Mouse (Mus musculus) cerebellum, adult 2 months (tissue): Measurements from ENCODE around the gene Chp2.

Source experiments
- CTCF ChIP-seq: fragments of 200-500 bp; IDR thresholded peaks from 2 replicates; pipeline ENCODE4 v1.5.1; 2011; ENCODE audit warnings: low read depth, mild to moderate bottlenecking, control low read depth, low read length, moderate library complexity, borderline replicate concordance; ENCODE audit not compliant: insufficient read depth
- POLR2A ChIP-seq: fragments of 200-500 bp; IDR thresholded peaks from 2 replicates; pipeline ENCODE4 v1.6.1; 2011; ENCODE audit warnings: low read length, control low read depth, borderline replicate concordance; ENCODE audit not compliant: insufficient read depth

DNA sequence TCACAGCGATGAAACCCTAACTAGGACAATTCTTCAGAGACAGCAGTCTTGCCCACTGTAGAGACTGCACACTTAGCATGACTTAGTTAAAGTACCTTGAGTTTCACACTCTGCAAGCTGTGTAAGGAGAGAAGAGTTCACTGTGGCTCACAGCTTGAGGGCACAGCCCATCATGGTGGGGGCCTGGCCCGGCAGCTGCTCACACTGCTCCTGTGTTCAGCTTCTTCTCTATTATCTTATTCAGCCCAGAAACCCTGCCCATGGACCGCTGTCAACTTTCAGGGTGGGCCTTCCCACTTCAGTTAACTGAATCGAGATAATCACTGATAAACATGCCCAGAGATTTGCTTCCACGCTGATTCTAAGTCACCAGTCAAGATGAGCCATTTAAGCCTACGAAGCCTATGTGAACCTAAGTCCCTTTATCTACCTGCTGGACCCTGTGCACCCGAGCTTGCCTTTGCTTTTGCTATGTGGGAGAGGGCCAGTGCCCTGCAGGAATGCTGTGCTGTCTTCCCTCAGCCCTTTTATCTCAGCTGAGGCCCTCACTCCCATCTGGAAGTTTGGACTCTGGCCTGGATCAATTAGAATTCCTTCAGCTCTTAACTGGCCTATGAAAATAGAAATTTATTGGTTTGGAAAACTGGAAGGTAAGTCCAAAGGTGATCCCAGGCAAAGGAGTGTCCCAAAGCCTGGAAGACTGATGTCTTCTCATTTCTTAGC, 6.9 kb downstream of the Chp2 start:
- TF ChIP-seq CTCF (no peak), POLR2A (no peak)
